Mouse (Mus musculus): ENCODE results near the gene Ssc5d.

Gene Ssc5d

DNA sequence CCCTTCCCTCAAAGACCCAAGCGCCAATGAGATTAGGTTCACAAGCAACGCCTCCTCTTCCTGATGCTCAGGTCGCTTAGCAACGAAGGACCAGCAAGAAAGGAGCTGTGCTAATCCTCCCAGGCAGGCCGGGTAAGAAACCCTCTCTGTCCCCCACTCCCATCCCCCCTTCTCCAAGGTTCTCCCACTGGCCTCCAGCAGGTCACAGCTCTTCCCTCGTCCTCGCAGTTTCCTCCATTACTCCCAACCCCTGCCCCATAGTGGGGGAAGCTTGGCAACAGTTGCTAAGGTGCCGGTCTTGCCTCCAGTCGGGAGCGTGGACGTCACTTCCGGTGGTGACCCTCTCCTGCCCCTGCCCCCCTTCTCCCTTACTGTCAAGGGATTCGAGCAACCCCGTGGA lies 3.1 kb upstream of the Ssc5d start:
- no peak for TF ChIP-seq NANOG (IDR thresholded peaks at IDR 0.05; ENCODE audit: borderline replicate concordance, low read length)
- TF ChIP-seq CTCF (conservative IDR thresholded peaks at IDR 0.05; ENCODE audit: low read length): no peak
- TF ChIP-seq POU5F1 (IDR thresholded peaks at IDR 0.05; ENCODE audit: borderline replicate concordance, low read length): no peak
- H3K36me3 ChIP-seq (ENCODE audit: insufficient read depth, low read length): peaks cover 20% of the 10 kb centered on the region

DNA sequence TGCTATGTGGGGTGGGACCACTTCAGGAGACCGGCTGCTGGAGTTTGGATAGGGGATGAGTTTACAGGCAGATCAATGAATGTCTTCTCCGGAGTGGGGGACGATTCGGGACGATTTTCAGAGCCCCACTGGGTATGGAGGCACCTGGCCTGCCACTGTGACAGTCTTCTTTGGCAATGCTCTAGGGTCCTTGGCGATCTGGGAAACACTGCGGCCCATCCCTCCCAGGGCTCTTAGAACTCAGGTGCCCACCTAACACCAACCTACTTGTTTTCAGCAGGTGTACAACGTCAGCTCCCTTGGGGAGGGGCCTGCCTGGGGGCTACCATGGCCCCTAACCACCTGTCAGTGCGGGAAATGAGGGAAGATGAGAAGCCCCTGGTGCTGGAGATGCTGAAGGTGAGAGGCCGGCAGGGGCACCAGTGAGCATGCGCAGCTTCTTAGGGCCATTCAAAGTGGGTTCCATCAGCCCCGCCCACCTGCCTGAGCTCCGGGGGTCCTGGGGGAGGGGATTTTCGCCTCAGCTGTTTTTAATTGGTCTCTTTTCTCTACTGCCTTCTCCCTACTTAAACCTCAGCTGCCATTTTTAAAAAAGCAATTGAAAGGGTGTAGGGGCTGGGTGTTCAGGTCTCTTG lies 2.5 kb upstream of the Ssc5d start:
- Histone ChIP-seq H3K36me3 (ENCODE audit: insufficient read depth, low read length) (peaks cover 15% of the 10 kb centered on the region), H3K9me3 (ENCODE audit: low read length) (no peaks in the 10 kb centered on the region), H3K4me3 (replicated peaks; ENCODE audit: low read length) (peak overlapping the region; percentile 74), H3K27me3 (ENCODE audit: insufficient read depth, low read length) (peaks cover 41% of the 10 kb centered on the region), H3K4me1 (replicated peaks; ENCODE audit: low read depth, low read length) (peaks cover 92% of the 10 kb centered on the region)
- TF ChIP-seq CTCF (conservative IDR thresholded peaks at IDR 0.05; ENCODE audit: low read length) (peak; percentile 19; the same call in 1 of the 2 replicates), POU5F1 (IDR thresholded peaks at IDR 0.05; ENCODE audit: borderline replicate concordance, low read length) (no peak)

More for the DNA sequence above, 3.1 kb upstream of the Ssc5d start:
- Histone ChIP-seq H3K27me3 (ENCODE audit: insufficient read depth, low read length) (peaks cover 36% of the 10 kb centered on the region), H3K4me3 (replicated peaks; ENCODE audit: low read length) (peak overlapping the region; percentile 74), H3K9me3 (ENCODE audit: low read length) (no peaks in the 10 kb centered on the region), H3K4me1 (replicated peaks; ENCODE audit: low read depth, low read length) (peaks cover 97% of the 10 kb centered on the region)

DNA sequence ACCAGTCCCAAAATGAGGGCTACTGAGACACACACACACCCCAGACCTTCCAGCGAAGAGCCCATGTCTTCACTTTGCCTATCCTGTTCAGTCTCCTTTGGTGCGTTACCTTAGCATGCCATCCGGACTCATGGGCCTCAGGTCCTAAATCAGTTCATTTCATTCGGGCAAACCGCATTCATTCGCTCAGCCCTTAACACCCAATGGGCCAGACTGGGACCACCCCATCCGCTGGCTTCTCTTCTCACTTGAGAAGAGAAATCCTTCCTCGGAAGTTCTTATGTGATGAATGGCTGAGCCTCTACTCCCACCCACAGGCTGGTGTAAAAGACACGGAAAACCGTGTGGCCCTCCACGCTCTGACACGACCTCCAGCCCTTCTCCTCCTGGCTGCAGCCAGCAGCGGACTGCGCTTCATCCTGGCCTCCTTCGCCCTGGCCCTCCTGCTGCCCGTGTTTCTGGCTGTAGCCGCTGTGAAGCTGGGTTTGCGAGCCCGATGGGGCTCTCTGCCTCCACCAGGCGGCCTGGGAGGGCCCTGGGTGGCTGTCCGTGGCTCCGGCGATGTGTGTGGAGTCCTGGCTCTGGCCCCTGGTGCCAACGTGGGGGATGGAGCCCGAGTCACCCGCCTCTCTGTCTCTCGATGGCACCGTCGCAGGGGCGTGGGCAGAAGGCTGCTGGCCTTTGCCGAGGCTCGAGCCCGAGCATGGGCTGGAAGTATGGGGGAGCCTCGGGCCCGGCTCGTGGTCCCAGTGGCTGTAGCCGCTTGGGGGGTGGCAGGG lies 1.8 kb upstream of the Ssc5d start:
- TF ChIP-seq POU5F1 (IDR thresholded peaks at IDR 0.05; ENCODE audit: borderline replicate concordance, low read length): no peak
- TF ChIP-seq CTCF (conservative IDR thresholded peaks at IDR 0.05; ENCODE audit: low read length): no peak
- TF ChIP-seq NANOG (IDR thresholded peaks at IDR 0.05; ENCODE audit: borderline replicate concordance, low read length): no peak
- Histone ChIP-seq H3K36me3 (ENCODE audit: insufficient read depth, low read length) (peaks cover 7% of the 10 kb centered on the region), H3K27me3 (ENCODE audit: insufficient read depth, low read length) (peaks cover 45% of the 10 kb centered on the region), H3K4me1 (replicated peaks; ENCODE audit: low read depth, low read length) (peaks cover 85% of the 10 kb centered on the region), H3K9me3 (ENCODE audit: low read length) (no peaks in the 10 kb centered on the region), H3K4me3 (replicated peaks; ENCODE audit: low read length) (peak overlapping the region; percentile 74)

DNA sequence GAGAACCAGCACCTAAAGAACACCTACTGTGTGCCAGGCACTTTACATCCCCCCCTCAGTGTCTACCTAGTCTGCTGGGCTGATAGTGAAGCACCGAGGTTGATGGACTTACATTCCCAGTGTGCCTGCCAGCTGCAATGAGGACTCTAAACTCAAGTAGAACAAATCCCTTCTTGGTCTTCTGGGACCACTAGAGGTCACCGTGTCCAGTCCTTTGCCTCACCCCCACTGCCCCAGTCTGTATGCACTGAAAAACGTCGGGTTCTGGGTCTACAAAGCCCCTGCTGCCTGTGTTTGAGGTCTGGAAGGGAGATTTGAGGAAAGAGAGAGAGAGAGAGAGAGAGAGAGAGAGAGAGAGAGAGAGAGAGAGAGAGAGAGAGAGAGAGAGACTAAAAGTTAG lies 1.1 kb upstream of the Ssc5d start:
- TF ChIP-seq CTCF (conservative IDR thresholded peaks at IDR 0.05; ENCODE audit: low read length) (no peak; the same call in 1 of the 2 replicates), NANOG (IDR thresholded peaks at IDR 0.05; ENCODE audit: borderline replicate concordance, low read length) (no peak), POU5F1 (IDR thresholded peaks at IDR 0.05; ENCODE audit: borderline replicate concordance, low read length) (no peak)
- Histone ChIP-seq H3K4me1 (replicated peaks; ENCODE audit: low read depth, low read length) (peaks cover 79% of the 10 kb centered on the region), H3K4me3 (replicated peaks; ENCODE audit: low read length) (peak overlapping the region; percentile 74), H3K9me3 (ENCODE audit: low read length) (no peaks in the 10 kb centered on the region), H3K27me3 (ENCODE audit: insufficient read depth, low read length) (peaks cover 48% of the 10 kb centered on the region), H3K36me3 (ENCODE audit: insufficient read depth, low read length) (peaks cover 4% of the 10 kb centered on the region; the same call in 1 of the 2 replicates)

DNA sequence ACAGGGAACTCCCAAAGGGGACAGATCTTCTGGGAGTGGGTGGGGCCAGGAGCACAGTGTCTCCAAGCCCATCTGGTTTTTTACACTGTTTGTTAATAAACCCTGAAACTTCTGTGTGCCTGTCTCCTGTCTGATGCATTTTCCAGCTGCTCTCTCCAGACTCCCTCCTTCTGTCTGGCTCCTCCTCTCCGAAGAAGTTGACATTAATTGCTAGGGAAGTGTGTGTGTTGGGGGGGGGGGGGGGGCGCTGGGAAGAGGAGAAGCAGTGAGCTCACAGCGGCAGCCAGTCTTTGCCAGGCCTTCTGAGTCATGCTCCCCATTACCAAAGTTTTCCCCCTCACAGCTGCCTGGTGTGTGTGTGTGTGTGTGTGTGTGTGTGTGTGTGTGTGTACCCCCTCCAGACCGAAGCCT lies 689 bp upstream of the Ssc5d start:
- peaks cover under 1% of the 10 kb centered on the region; the same call in 1 of the 2 replicates for H3K36me3 ChIP-seq (ENCODE audit: insufficient read depth, low read length)
- H3K4me1 ChIP-seq (replicated peaks; ENCODE audit: low read depth, low read length): peaks cover 78% of the 10 kb centered on the region
- no peaks in the 10 kb centered on the region for H3K9me3 ChIP-seq (ENCODE audit: low read length)
- TF ChIP-seq CTCF (conservative IDR thresholded peaks at IDR 0.05; ENCODE audit: low read length): no peak
- no peak for TF ChIP-seq POU5F1 (IDR thresholded peaks at IDR 0.05; ENCODE audit: borderline replicate concordance, low read length)
- TF ChIP-seq NANOG (IDR thresholded peaks at IDR 0.05; ENCODE audit: borderline replicate concordance, low read length): no peak
- H3K27me3 ChIP-seq (ENCODE audit: insufficient read depth, low read length): peaks cover 48% of the 10 kb centered on the region
- 0 out of 2 replicates have a peak overlapping the region, but pooled peaks have one; percentile 74 for H3K4me3 ChIP-seq (replicated peaks; ENCODE audit: low read length)

DNA sequence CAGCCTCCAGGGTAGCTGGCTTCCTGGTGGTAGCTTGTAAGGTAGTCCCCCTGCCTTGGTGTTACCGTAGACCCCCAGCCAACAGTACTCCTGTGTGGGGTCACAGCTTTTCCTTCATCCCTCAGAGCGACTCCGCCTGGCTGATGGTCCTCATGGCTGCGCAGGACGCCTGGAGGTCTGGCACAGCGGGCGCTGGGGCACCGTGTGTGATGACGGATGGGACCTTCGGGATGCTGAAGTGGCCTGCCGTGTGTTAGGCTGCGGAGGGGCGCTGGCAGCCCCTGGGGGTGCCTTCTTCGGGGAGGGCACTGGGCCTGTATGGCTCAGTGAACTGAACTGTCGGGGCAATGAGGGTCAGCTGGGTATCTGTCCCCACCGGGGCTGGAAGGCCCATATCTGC lies 1.3 kb downstream of the Ssc5d start:
- no peak overlapping the region for H3K4me3 ChIP-seq (replicated peaks; ENCODE audit: low read length)
- peaks cover 48% of the 10 kb centered on the region for H3K27me3 ChIP-seq (ENCODE audit: insufficient read depth, low read length)
- H3K36me3 ChIP-seq (ENCODE audit: insufficient read depth, low read length): no peaks in the 10 kb centered on the region
- peaks cover 62% of the 10 kb centered on the region for H3K4me1 ChIP-seq (replicated peaks; ENCODE audit: low read depth, low read length)
- TF ChIP-seq NANOG (IDR thresholded peaks at IDR 0.05; ENCODE audit: borderline replicate concordance, low read length) (no peak), CTCF (conservative IDR thresholded peaks at IDR 0.05; ENCODE audit: low read length) (no peak), POU5F1 (IDR thresholded peaks at IDR 0.05; ENCODE audit: borderline replicate concordance, low read length) (no peak)
- H3K9me3 ChIP-seq (ENCODE audit: low read length): no peaks in the 10 kb centered on the region

DNA sequence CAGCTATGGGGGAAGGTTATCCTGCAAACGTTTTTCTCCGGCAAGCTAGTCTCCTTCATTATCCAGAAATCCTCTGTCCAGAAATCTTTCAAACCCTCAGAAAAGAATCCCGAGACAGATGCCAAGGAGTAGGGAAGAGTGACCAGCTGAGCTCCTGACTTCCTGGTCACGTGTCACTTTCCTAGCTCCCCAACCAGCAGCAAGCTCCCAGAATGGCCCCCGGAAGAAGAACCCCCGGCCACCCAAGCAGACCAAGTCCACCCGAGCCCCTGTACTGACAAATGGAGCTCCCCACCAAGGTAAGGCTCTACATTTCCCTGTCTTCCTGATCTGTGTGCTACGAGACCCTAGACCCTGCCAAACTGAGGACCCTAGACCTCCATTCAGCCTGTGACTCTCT lies 2.1 kb downstream of the Ssc5d start:
- Histone ChIP-seq H3K4me3 (replicated peaks; ENCODE audit: low read length) (no peak overlapping the region), H3K27me3 (ENCODE audit: insufficient read depth, low read length) (peaks cover 48% of the 10 kb centered on the region), H3K9me3 (ENCODE audit: low read length) (no peaks in the 10 kb centered on the region), H3K36me3 (ENCODE audit: insufficient read depth, low read length) (no peaks in the 10 kb centered on the region), H3K4me1 (replicated peaks; ENCODE audit: low read depth, low read length) (peaks cover 54% of the 10 kb centered on the region)
- TF ChIP-seq POU5F1 (IDR thresholded peaks at IDR 0.05; ENCODE audit: borderline replicate concordance, low read length) (no peak), NANOG (IDR thresholded peaks at IDR 0.05; ENCODE audit: borderline replicate concordance, low read length) (no peak), CTCF (conservative IDR thresholded peaks at IDR 0.05; ENCODE audit: low read length) (no peak)

DNA sequence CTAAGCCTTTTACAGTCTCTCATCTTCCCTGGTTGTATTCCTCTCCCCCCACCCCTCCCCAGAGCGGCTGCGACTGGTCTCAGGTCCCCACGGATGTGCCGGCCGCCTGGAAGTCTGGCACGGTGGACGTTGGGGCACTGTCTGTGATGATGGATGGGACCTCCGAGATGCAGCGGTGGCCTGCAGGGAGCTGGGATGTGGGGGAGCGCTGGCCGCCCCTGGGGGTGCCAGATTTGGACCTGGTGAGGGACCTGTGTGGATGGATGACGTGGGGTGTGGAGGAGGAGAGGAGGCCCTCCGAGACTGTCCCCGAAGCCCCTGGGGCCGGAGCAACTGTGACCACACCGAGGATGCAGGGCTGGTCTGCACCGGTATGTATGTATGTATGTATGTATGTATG lies 2.7 kb downstream of the Ssc5d start:
- H3K4me3 ChIP-seq (replicated peaks; ENCODE audit: low read length): no peak overlapping the region
- peaks cover 48% of the 10 kb centered on the region for H3K4me1 ChIP-seq (replicated peaks; ENCODE audit: low read depth, low read length)
- peaks cover 48% of the 10 kb centered on the region for H3K27me3 ChIP-seq (ENCODE audit: insufficient read depth, low read length)
- no peaks in the 10 kb centered on the region for H3K36me3 ChIP-seq (ENCODE audit: insufficient read depth, low read length)
- H3K9me3 ChIP-seq (ENCODE audit: low read length): no peaks in the 10 kb centered on the region
- TF ChIP-seq CTCF (conservative IDR thresholded peaks at IDR 0.05; ENCODE audit: low read length): no peak
- no peak for TF ChIP-seq NANOG (IDR thresholded peaks at IDR 0.05; ENCODE audit: borderline replicate concordance, low read length)
- no peak for TF ChIP-seq POU5F1 (IDR thresholded peaks at IDR 0.05; ENCODE audit: borderline replicate concordance, low read length)
